Comparison of ENCODE assay signal across 8 mouse cellular contexts in genomic region chr2:118913551-118914276, GRCm38 (mm10). TPM values are rescaled to one million over a fixed set of nuclear protein-coding genes. Genes with fewer than 3 reads are reported as not detected.
A peak's percentile ranks its signal among the peaks of the same experiment; 100 is the strongest.
DNase-seq lines count a peak whose midpoint lies in the region; ATAC-seq and TF ChIP-seq lines count a peak whose summit lies in the region.

No protein-coding gene starts in this region.

- H3K36me3 ChIP-seq in heart, adult 2 months (ENCODE audit: control insufficient read depth, insufficient read depth, low read length), result no peaks in the 10 kb centered on the region
- peaks cover 19% of the 10 kb centered on the region for H3K36me3 ChIP-seq in forebrain, embryonic 13.5 days (ENCODE audit: poor library complexity, severe bottlenecking)
- peaks cover 14% of the 10 kb centered on the region for H3K36me3 ChIP-seq in limb, embryonic 10.5 days

- 47% methylated on average over 11 of the region's 11 CpGs for WGBS in heart, adult 2 months
- 54% methylated on average over 11 of the region's 11 CpGs for WGBS in forebrain, embryonic 13.5 days
- 64% methylated on average over 11 of the region's 11 CpGs for WGBS in limb, embryonic 10.5 days

- no peaks in the 10 kb centered on the region for H3K27me3 ChIP-seq in heart, adult 2 months (ENCODE audit: control insufficient read depth, insufficient read depth, low read length)
- H3K27me3 ChIP-seq in forebrain, embryonic 13.5 days, result no peaks in the 10 kb centered on the region
- no peaks in the 10 kb centered on the region for H3K27me3 ChIP-seq in limb, embryonic 10.5 days (ENCODE audit: low read depth, poor library complexity, severe bottlenecking)

- no peak overlapping the region for H3K4me3 ChIP-seq in heart, adult 2 months
- no peak overlapping the region for H3K4me3 ChIP-seq in forebrain, embryonic 13.5 days
- no peak overlapping the region for H3K4me3 ChIP-seq in limb, embryonic 10.5 days

- intact Hi-C loops in heart, adult 2 months (cut with DNase I), result no loop called here
- intact Hi-C loops in heart, postnatal 25 days (cut with DNase I), result no loop called here

- TF ChIP-seq CTCF in heart, adult 2 months (IDR thresholded peaks at IDR 0.05), result no peak

- peaks cover 11% of the 10 kb centered on the region for H3K4me1 ChIP-seq in heart, adult 2 months (ENCODE audit: control insufficient read depth, insufficient read depth, low read length)
- peaks cover 41% of the 10 kb centered on the region for H3K4me1 ChIP-seq in forebrain, embryonic 13.5 days
- H3K4me1 ChIP-seq in limb, embryonic 10.5 days, result peaks cover 37% of the 10 kb centered on the region

- H3K4me2 ChIP-seq in forebrain, embryonic 13.5 days, result peak overlapping the region; percentile 7; the same call in 1 of the 2 replicates

- no peak for TF ChIP-seq POLR2A in heart, adult 2 months (IDR thresholded peaks at IDR 0.05; ENCODE audit: insufficient read depth, low read depth, low read length)

- DNase-seq in heart, adult 2 months, result no peak
- no peak for DNase-seq in heart, postnatal 25 days (ENCODE audit: low spot score)
- DNase-seq in brain, adult 2 months (ENCODE audit: low read depth, low spot score), result peak; percentile 82
- no peak for DNase-seq in limb, embryonic 10.5 days (ENCODE audit: low spot score)
- no peak for DNase-seq in thymus, postnatal 4 days
- DNase-seq in embryo, embryonic 10 days (ENCODE audit: low spot score), result no peak
- DNase-seq in lung, postnatal 10 days, result no peak

- peak overlapping the region; percentile 15 for H3K9ac ChIP-seq in heart, adult 2 months (ENCODE audit: low read depth, low read length)
- peak overlapping the region; percentile 31 for H3K9ac ChIP-seq in forebrain, embryonic 13.5 days

- ATAC-seq in forebrain, embryonic 13.5 days, result peak; percentile 42; the same call in 1 of the 2 replicates

- no peaks in the 10 kb centered on the region for H3K9me3 ChIP-seq in forebrain, embryonic 13.5 days (replicated peaks)
- no peaks in the 10 kb centered on the region for H3K9me3 ChIP-seq in limb, embryonic 10.5 days (replicated peaks)

- H3K27ac ChIP-seq in heart, adult 2 months, result no peak overlapping the region; the same call in 1 of the 2 replicates
- 0 out of 2 replicates have a peak overlapping the region, but pooled peaks have one; percentile 7 for H3K27ac ChIP-seq in forebrain, embryonic 13.5 days
- peak overlapping the region; percentile 1; the same call in 1 of the 2 replicates for H3K27ac ChIP-seq in limb, embryonic 10.5 days

- TF ChIP-seq EP300 in heart, adult 2 months (IDR thresholded peaks at IDR 0.05; ENCODE audit: insufficient read depth, low read depth, low read length), result no peak

- H3K79me2 ChIP-seq in heart, adult 2 months (replicated peaks; ENCODE audit: control insufficient read depth, insufficient read depth, low read length), result peaks cover 2% of the 10 kb centered on the region

RNA-seq across cellular contexts. Expression of gene Chst14, which starts 12.6 kb away (rescaled TPM):
- 1 to 10 TPM; 7.8 to 8.2 TPM for total RNA-seq in heart, adult 2 months (2021)
- polyA plus RNA-seq in heart, adult 2 months (2012; rRNA removed), result 9.5 and 10.4 TPM in 2 replicates
- 1 to 10 TPM; 9.3 to 9.8 TPM for total RNA-seq in heart, postnatal 25 days (2021)
- 5.9 and 6.9 TPM in 2 replicates for polyA plus RNA-seq in forebrain, embryonic 13.5 days (2015; fragmentation: Nextera tagmentation; extraction: Ambion mirVana)
- polyA plus RNA-seq in limb, embryonic 10.5 days (2016; fragmentation: Nextera tagmentation; extraction: Ambion mirVana), result 26.2 and 30.3 TPM in 2 replicates

RNA-seq across cellular contexts. Expression of gene Bahd1, which starts 13.5 kb away (rescaled TPM):
- 10 to 100 TPM; 14.8 to 20.1 TPM for total RNA-seq in heart, adult 2 months (2021)
- polyA plus RNA-seq in heart, adult 2 months (2012; rRNA removed), result 9.5 and 9.9 TPM in 2 replicates
- 10 to 100 TPM; 14.7 to 18.2 TPM for total RNA-seq in heart, postnatal 25 days (2021)
- polyA plus RNA-seq in forebrain, embryonic 13.5 days (2015; fragmentation: Nextera tagmentation; extraction: Ambion mirVana), result 4.4 and 4.5 TPM in 2 replicates
- polyA plus RNA-seq in limb, embryonic 10.5 days (2016; fragmentation: Nextera tagmentation; extraction: Ambion mirVana), result 2.4 and 2.6 TPM in 2 replicates

RNA-seq across cellular contexts. Expression of gene Ivd, which starts 52.0 kb away (rescaled TPM):
- 100 to 1,000 TPM; 356 to 463 TPM for total RNA-seq in heart, adult 2 months (2021)
- polyA plus RNA-seq in heart, adult 2 months (2012; rRNA removed), result 215 and 327 TPM in 2 replicates
- total RNA-seq in heart, postnatal 25 days (2021), result 100 to 1,000 TPM; 297 to 304 TPM
- 54.0 and 58.4 TPM in 2 replicates for polyA plus RNA-seq in forebrain, embryonic 13.5 days (2015; fragmentation: Nextera tagmentation; extraction: Ambion mirVana)
- polyA plus RNA-seq in limb, embryonic 10.5 days (2016; fragmentation: Nextera tagmentation; extraction: Ambion mirVana), result 86.6 and 90.6 TPM in 2 replicates
